Mouse (Mus musculus): Measurements from ENCODE around the gene Hira. TPM values are rescaled to one million over a fixed set of nuclear protein-coding genes. Genes with fewer than 3 reads are reported as not detected.
"Not testable (repeated sequence)": the region's sequence is repeated elsewhere in the genome, so short reads cannot be mapped to it uniquely, and the experiment has no call there.

The Hira gene
- polyA plus RNA-seq, 1 experiment from 2014 or later = 21.3 TPM

- no peak overlapping the region for H3K4me3 ChIP-seq (replicated peaks; ENCODE audit: low read length)
- DNase-seq (ENCODE audit: low spot score) (no peak), ATAC-seq (ENCODE audit: low FRiP score) (no peak)
- peaks cover 95% of the 10 kb centered on the region for H3K36me3 ChIP-seq (replicated peaks; ENCODE audit: control insufficient read depth, insufficient read depth)
- no peaks in the 10 kb centered on the region for H3K9me3 ChIP-seq (ENCODE audit: control insufficient read depth, low read length)
- no peak overlapping the region for H3K9ac ChIP-seq
- H3K4me2 ChIP-seq (replicated peaks) = no peak overlapping the region
- H3K27ac ChIP-seq = no peak overlapping the region
- no peaks in the 10 kb centered on the region for H3K27me3 ChIP-seq (ENCODE audit: control insufficient read depth, insufficient read depth, low read length)
- no peaks in the 10 kb centered on the region for H3K4me1 ChIP-seq (replicated peaks; ENCODE audit: control insufficient read depth, insufficient read depth, low read length)
These were observed 76.0 kb downstream of the Hira start for GRCm38 (mm10) chr16:18952813-18953212.

GRCm38 (mm10) chr16:18955070-18955469, 78.2 kb downstream of the Hira start:
- no peaks in the 10 kb centered on the region for H3K27me3 ChIP-seq (ENCODE audit: control insufficient read depth, insufficient read depth, low read length)
- peaks cover 4% of the 10 kb centered on the region for H3K9me3 ChIP-seq (ENCODE audit: control insufficient read depth, low read length)
- H3K4me1 ChIP-seq (replicated peaks; ENCODE audit: control insufficient read depth, insufficient read depth, low read length) = no peaks in the 10 kb centered on the region
- no peak for ATAC-seq (ENCODE audit: low FRiP score)
- WGBS = 94% methylated on average over 3 of the region's 3 CpGs
- DNase-seq (ENCODE audit: low spot score) = no peak
- H3K27ac ChIP-seq = no peak overlapping the region
- H3K4me3 ChIP-seq (replicated peaks; ENCODE audit: low read length) = no peak overlapping the region
- no peak overlapping the region for H3K9ac ChIP-seq
- H3K4me2 ChIP-seq (replicated peaks) = no peak overlapping the region
- peaks cover 78% of the 10 kb centered on the region for H3K36me3 ChIP-seq (replicated peaks; ENCODE audit: control insufficient read depth, insufficient read depth)

- ATAC-seq (ENCODE audit: low FRiP score) = no peak
- Histone ChIP-seq H3K9ac (no peak overlapping the region), H3K4me2 (replicated peaks) (no peak overlapping the region)
These were observed 86.6 kb downstream of the Hira start for GRCm38 (mm10) chr16:18963486-18963885.

DNA sequence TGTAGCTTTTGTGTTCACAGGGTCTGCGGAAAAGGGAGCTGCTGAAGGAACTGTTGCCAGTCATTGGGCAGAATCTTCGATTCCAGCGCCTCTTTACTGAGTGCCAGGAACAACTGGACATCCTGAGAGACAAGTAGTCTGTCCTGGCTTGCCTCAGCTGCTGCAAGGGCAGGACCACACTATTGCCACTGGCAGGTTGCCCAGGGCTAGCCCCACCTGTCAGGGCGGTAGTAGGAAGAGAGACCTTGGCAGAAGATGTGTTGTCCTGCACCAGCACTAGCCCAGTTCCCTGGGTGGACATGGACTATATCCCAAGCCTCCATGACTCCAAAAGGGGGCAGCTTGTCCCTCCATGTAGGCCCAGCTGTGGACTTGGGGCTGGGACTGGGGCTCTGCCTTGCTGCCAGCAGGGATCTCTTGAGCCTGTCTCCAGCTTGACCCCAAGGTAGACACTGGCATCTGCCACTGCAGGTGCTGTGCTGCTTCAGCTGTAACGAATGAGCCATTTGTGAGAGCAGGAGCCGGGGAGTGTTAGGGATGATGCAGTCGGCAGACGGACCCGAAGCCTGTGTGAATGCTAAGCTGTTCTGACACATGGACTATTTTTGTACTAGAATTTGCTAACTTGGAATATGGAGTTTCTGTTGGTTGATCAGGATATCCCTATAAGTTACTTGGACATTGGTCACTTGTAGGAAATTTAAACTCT, 92.7 kb downstream of the Hira start:
- no peak overlapping the region for H3K4me2 ChIP-seq (replicated peaks)
- ATAC-seq (ENCODE audit: low FRiP score) (no peak), DNase-seq (ENCODE audit: low spot score) (no peak)
- H3K4me3 ChIP-seq (replicated peaks; ENCODE audit: low read length) = no peak overlapping the region
- 97% methylated on average over 9 of the region's 9 CpGs for WGBS
- no peak overlapping the region for H3K27ac ChIP-seq
- no peak overlapping the region for H3K9ac ChIP-seq
- H3K27me3 ChIP-seq (ENCODE audit: control insufficient read depth, insufficient read depth, low read length) = no peaks in the 10 kb centered on the region
- no peaks in the 10 kb centered on the region for H3K4me1 ChIP-seq (replicated peaks; ENCODE audit: control insufficient read depth, insufficient read depth, low read length)
- peaks cover 53% of the 10 kb centered on the region for H3K36me3 ChIP-seq (replicated peaks; ENCODE audit: control insufficient read depth, insufficient read depth)
- H3K9me3 ChIP-seq (ENCODE audit: control insufficient read depth, low read length) = peaks cover 12% of the 10 kb centered on the region

More at GRCm38 (mm10) chr16:18963486-18963885, 86.6 kb downstream of the Hira start:
- no peaks in the 10 kb centered on the region for H3K27me3 ChIP-seq (ENCODE audit: control insufficient read depth, insufficient read depth, low read length)
- no peaks in the 10 kb centered on the region for H3K4me1 ChIP-seq (replicated peaks; ENCODE audit: control insufficient read depth, insufficient read depth, low read length)
- H3K36me3 ChIP-seq (replicated peaks; ENCODE audit: control insufficient read depth, insufficient read depth) = peaks cover 68% of the 10 kb centered on the region
- no peak overlapping the region for H3K27ac ChIP-seq
- peaks cover 26% of the 10 kb centered on the region for H3K9me3 ChIP-seq (ENCODE audit: control insufficient read depth, low read length)
- no peak for DNase-seq (ENCODE audit: low spot score)
- no peak overlapping the region for H3K4me3 ChIP-seq (replicated peaks; ENCODE audit: low read length)

- Histone ChIP-seq H3K4me2 (replicated peaks) (no peak overlapping the region), H3K9me3 (ENCODE audit: control insufficient read depth, low read length) (no peaks in the 10 kb centered on the region), H3K4me3 (replicated peaks; ENCODE audit: low read length) (no peak overlapping the region), H3K27ac (no peak overlapping the region), H3K36me3 (replicated peaks; ENCODE audit: control insufficient read depth, insufficient read depth) (peaks cover 42% of the 10 kb centered on the region), H3K4me1 (replicated peaks; ENCODE audit: control insufficient read depth, insufficient read depth, low read length) (no peaks in the 10 kb centered on the region), H3K9ac (no peak overlapping the region), H3K27me3 (ENCODE audit: control insufficient read depth, insufficient read depth, low read length) (no peaks in the 10 kb centered on the region)
- no peak for ATAC-seq (ENCODE audit: low FRiP score)
- WGBS = 95% methylated on average over 3 of the region's 3 CpGs
- no peak for DNase-seq (ENCODE audit: low spot score)
These were observed 94.0 kb downstream of the Hira start for GRCm38 (mm10) chr16:18970837-18971236.

- not testable (repeated sequence) for ATAC-seq (ENCODE audit: low FRiP score); H3K9me3 ChIP-seq (ENCODE audit: control insufficient read depth, low read length); H3K27me3 ChIP-seq (ENCODE audit: control insufficient read depth, insufficient read depth, low read length); H3K4me3 ChIP-seq (replicated peaks; ENCODE audit: low read length); H3K4me2 ChIP-seq (replicated peaks); H3K9ac ChIP-seq; DNase-seq (ENCODE audit: low spot score); H3K27ac ChIP-seq; H3K4me1 ChIP-seq (replicated peaks; ENCODE audit: control insufficient read depth, insufficient read depth, low read length)
- H3K36me3 ChIP-seq (replicated peaks; ENCODE audit: control insufficient read depth, insufficient read depth) = peaks cover 14% of the 10 kb centered on the region
- WGBS = 83% methylated on average over 23 of the region's 23 CpGs
These were observed 98.8 kb downstream of the Hira start for GRCm38 (mm10) chr16:18975665-18976064.

DNA sequence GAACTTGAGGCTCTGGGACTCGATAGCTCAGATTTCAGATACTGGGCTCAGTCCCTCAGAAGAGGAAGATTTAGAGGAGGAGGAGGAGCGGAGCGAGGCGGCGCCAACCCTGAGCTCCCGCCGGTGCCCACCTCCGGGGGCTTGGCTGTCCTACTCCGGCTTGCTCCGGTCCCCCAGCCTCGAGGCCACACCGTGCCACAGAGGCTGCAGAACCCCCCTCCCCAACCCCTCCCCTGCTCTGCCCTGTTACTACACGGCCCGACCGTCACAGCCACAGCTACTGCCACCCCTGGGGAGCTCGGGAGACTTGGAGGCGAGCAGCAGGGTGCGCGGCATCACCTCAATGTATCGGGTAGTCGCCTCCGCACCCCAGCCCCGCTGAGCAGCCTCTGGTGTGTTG, 99.5 kb downstream of the Hira start:
- no peak overlapping the region for H3K9ac ChIP-seq
- H3K27me3 ChIP-seq (ENCODE audit: control insufficient read depth, insufficient read depth, low read length) = no peaks in the 10 kb centered on the region
- DNase-seq (ENCODE audit: low spot score) (no peak), ATAC-seq (ENCODE audit: low FRiP score) (no peak)
- no peak overlapping the region for H3K27ac ChIP-seq
- 0 out of 2 replicates have a peak, but pooled peaks cover 5% of the 10 kb centered on the region for H3K9me3 ChIP-seq (ENCODE audit: control insufficient read depth, low read length)
- H3K4me2 ChIP-seq (replicated peaks) = no peak overlapping the region
- no peaks in the 10 kb centered on the region for H3K4me1 ChIP-seq (replicated peaks; ENCODE audit: control insufficient read depth, insufficient read depth, low read length)
- 76% methylated on average over 23 of the region's 23 CpGs for WGBS
- H3K4me3 ChIP-seq (replicated peaks; ENCODE audit: low read length) = no peak overlapping the region; the same call in 1 of the 2 replicates
- peaks cover 8% of the 10 kb centered on the region for H3K36me3 ChIP-seq (replicated peaks; ENCODE audit: control insufficient read depth, insufficient read depth)

- ATAC-seq (ENCODE audit: low FRiP score) (no peak), DNase-seq (ENCODE audit: low spot score) (no peak)
- Histone ChIP-seq H3K4me2 (replicated peaks) (no peak overlapping the region), H3K9me3 (ENCODE audit: control insufficient read depth, low read length) (peaks cover 6% of the 10 kb centered on the region; the same call in 1 of the 2 replicates), H3K36me3 (replicated peaks; ENCODE audit: control insufficient read depth, insufficient read depth) (no peaks in the 10 kb centered on the region), H3K27ac (no peak overlapping the region), H3K4me3 (replicated peaks; ENCODE audit: low read length) (no peak overlapping the region), H3K9ac (no peak overlapping the region), H3K4me1 (replicated peaks; ENCODE audit: control insufficient read depth, insufficient read depth, low read length) (no peaks in the 10 kb centered on the region), H3K27me3 (ENCODE audit: control insufficient read depth, insufficient read depth, low read length) (no peaks in the 10 kb centered on the region)
- WGBS = 91% methylated on average over 3 of the region's 3 CpGs
These were observed 109.5 kb downstream of the Hira start for GRCm38 (mm10) chr16:18986381-18986780.

DNA sequence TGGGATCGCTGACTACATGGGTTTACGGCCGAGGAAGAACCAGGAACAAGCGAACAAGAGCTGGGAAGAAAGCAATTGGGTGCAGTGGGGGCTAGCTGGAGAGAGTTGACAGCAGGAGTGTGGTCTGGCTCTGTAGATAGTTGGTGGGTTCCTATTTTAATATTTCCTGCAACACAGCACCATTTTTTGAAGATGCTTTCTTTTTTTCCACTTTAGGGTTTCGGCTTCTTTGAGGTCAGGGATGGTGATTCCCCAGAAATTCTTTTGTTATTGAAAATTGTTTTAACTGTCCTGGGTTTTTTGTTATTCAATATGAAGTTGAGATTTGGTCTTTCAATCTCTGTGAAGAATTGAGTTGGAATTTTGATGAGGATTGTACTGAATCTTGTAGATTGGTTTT, 110.0 kb downstream of the Hira start:
- Histone ChIP-seq H3K4me3 (replicated peaks; ENCODE audit: low read length) (no peak overlapping the region), H3K4me1 (replicated peaks; ENCODE audit: control insufficient read depth, insufficient read depth, low read length) (no peaks in the 10 kb centered on the region), H3K4me2 (replicated peaks) (no peak overlapping the region), H3K27me3 (ENCODE audit: control insufficient read depth, insufficient read depth, low read length) (no peaks in the 10 kb centered on the region), H3K36me3 (replicated peaks; ENCODE audit: control insufficient read depth, insufficient read depth) (no peaks in the 10 kb centered on the region), H3K9me3 (ENCODE audit: control insufficient read depth, low read length) (peaks cover 6% of the 10 kb centered on the region; the same call in 1 of the 2 replicates), H3K9ac (no peak overlapping the region), H3K27ac (no peak overlapping the region)
- no peak for ATAC-seq (ENCODE audit: low FRiP score)
- WGBS = 93% methylated on average over 5 of the region's 5 CpGs
- no peak for DNase-seq (ENCODE audit: low spot score)
